Mouse (Mus musculus): ENCODE data around the gene Cep131.
A peak's percentile ranks its signal among the peaks of the same experiment; 100 is the strongest.

Gene Cep131

DNA sequence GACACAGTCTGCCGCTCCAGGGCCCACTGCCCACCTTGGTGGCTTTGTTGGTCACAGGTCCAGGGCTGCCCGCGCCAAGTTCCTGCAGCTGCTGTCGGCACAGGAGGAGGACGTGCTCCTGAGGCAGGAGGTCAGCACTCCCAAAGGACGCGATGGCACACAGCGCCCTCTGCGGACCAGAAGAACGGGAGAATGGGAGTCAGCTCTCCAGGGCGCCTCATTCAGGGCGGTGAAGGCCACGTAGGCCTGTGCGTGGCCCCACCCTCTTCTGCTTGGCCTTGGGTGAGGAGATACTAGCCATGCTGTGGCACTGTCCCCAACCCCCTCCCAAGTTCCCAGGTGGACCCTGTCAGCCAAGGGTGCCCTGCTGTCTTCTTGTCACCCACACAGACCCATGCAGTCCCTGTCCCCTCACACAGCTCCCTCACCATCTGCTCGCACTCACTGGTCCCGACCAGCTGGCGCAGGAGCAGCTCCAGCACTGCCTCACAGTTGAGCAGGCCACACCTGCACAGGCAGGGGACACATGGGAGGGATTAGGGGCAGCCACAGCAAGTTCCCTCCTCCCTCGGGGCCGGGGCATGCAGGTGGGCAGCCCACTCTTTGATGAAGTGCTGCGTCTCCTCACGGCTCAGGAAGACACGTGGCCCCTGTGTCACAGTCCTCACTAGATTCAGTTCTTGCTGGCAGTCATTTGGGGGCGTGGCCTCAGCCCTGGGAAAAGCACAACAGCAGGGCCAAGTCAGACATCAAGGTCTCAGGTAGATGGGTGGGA lies 6.4 kb upstream of the Cep131 start:
- DNase-seq: peak; percentile 69

DNA sequence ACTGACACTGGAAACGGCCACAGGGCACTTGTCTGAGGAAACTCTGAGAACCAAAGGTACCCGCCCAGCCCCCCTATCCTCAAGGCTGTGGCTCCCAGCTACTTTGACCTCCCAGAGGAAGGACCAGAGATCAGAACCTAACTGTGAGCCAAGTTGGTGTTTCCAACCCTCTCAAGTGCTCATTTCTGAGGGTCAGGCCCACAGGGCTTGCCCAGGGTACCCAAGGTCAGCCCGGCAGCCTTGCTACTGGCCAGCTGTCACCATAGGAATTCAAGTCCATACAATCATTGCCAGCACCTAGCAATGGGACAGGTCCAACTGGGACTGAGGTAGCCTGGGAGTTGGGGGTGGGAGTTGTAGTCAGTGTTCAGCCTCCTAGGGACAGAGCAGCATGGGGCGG lies 4.0 kb upstream of the Cep131 start:
- no peak for DNase-seq

DNA sequence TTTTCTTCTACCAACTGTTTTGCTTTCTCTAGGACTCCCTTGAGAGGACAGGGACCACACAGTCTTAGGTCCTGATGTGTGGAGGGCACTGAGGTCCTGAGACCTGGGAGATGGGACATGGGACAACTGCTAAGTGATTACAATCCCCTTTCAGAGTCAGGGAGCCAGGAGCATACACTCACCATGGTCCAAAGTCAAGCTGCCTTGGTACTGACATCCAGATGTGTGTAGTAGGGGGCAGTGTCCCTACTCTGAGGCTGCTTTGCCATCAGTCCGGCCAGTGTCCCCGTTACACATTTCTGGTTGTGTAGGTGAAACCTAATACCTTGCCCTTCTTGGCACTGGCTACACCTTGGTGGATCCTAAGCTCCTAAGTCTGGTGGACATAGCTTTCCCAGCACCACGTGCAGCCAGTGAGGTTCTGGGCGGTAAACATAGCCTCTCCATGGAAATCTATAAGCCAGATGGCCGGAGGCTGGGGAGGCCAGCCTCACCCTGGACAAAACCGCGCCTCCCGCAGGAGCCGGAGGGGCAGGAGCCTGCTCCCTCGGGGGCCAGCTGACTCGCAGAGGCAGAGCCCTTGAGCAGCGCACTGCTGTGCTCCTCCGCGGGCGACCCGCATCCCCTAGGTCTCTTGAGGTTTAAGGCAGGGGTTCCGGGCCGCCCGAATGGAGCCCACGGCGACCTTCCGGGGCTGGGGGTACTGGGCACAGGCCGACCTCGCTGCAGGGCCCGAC lies 568 bp downstream of the Cep131 start:
- DNase-seq: peak; percentile 67

DNA sequence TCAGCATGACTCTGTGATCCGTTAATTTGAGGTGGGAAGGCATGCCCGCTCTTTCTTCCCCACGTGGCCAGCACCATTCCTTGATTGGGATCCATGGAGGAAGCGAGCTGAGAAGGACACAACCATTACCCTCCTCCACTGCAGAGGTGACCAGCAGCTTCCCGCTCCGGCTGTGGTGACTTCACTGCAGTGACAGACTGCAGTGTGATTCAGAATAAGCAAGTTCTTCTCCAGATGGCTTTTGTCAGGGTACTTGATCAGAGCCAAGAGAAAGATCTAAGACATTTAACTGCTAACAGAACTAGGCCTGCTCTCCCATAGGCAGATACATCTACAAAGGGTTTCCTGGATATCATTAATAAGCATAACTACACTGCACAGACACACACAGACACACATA lies 6.3 kb downstream of the Cep131 start:
- no peak for DNase-seq

DNA sequence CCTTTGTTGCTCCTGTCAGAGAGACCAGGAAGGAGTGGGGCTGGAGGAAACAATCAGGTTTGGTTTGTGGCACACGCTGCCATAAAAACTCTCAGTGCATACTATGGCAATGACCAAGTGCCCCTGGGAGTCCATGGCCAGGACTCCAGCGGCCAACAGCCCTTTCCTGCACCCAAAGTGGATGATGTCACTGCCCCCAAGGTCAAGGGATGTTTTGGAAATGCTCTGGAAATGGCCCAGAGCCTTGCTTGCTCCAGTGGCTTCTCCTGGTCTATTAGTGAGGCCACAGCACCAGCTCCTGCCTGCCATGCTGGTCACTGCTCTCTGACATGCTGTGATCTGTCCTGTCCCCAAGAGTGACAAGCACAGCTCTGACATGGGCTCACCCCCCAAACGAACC lies 10.4 kb downstream of the Cep131 start:
- no peak for DNase-seq

DNA sequence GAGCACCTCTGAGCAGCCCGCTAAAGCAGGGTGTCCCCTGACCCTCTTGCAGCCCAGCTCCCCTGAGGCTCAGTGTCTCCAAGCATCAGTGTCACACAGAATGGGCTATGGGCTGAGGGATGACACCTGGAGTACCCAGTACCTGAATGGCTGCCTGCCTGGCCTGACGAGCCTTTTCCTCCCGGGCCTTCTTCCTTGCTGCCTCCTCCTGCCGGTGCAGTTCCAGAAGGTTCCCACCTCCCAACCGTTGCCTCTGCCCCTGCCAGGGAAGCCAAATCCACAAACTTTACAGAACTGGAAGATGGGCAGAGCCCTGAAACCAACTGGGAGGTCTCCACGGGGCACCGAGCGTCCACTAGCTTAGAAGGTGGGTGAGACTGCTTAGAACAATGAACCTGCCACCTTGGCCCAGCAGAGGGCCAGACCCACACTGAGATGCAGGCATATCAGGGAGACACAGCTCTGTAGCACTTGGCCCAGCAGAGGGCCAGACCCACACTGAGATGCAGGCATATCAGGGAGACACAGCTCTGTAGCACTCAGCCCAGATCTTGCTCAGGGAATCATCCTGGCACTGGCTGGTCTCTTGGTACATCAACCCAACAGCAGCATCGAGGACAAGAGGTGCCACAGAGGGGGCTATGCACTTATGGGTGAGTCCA lies 13.5 kb downstream of the Cep131 start:
- no peak for DNase-seq

DNA sequence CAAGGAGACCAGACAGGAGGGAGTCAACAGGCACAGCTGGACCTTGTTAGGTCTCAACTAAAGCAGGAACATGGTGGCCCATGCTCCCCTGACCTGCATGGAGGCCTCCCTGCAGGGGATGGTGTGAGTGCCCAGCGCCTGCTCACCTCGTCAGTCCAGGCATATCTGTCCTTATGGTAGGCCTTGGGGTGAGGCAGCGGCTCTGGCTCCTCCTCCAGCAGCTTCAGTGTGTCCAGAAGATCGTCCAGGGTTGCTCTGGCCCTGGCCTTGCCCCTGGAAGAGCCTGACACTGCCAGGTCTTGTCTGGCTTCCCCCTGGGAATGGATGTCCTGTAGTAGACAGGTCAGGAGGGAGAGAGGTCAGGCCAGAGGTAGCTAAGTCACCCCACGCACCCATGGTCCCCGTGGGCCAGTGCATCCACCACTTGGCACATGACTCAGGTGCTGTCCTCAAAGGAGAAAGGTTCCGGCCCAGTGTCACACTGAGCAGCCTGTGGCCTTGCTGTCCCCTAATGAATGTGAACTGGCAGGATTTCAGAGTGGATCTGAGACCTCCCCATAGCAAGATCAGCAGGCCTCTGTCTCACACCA lies 14.8 kb downstream of the Cep131 start:
- no peak for DNase-seq

DNA sequence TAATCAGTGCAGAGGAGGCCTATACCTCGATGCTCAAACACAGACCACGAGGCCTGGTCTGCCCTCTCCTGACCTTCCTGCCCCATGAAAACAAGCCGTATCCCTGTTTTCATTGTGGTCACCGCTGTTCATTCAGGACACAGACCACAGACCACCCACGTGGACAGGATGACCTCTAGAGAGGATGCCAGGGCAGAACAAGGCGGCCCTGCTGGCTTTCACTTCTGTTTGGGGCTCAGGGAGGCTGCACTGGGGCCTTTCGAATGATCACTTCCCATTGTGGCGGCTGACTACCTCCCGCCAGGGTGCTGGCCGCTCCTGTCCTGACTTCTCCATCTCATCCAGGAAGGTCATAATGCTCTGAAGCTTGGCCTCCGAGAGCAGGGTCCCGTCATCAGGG lies 15.6 kb downstream of the Cep131 start:
- DNase-seq: no peak

DNA sequence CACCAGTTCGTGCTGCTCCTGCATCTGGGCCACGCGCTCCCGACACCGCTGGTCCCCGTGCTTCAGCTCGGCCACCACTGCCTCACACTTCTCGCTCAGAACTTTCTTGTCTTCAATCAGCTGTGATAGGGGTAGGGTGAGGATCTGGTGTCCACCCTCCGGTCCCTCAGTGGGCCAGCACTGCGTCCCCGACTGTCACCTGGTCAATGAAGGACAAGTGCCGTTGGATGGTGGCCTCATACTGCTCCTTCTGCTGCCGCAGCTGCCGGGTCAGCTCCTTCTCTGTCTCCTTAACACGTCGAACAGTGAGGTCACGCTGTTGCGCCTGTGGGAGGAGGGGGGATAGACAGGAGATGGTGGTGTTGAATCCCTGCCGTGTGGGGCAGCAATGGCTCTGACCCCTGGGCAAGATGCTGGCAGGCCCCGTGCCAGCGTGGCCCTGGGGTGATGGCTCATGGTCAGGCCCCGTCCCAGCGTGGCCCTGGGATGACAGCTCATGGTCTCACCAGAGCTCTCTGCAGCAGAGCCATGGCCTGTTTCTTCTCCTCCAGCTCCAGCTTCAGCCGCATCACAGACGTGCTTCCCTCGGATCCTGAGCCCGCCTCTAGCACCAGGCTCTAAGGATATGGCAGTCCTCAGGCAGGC lies 16.2 kb downstream of the Cep131 start:
- no peak for DNase-seq

DNA sequence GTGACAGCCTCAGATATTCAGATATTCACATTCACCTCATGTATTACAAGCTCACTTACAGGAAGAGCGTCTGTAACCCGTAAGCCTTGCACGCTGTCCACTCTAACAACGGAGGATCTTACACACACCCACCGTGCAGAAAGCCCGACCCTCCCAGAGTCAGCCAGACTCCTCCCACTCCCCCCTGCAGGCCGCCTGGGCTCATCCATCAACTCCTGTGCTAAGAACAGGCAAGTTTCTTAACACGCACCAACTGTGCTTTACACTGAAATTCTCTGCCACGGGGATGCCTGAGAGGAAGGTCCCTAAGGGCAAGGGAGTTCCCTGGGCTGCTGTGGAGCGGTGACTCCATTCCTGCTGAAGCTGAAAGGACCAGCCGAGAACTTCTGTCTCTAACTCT lies 17.4 kb downstream of the Cep131 start:
- DNase-seq: no peak

DNA sequence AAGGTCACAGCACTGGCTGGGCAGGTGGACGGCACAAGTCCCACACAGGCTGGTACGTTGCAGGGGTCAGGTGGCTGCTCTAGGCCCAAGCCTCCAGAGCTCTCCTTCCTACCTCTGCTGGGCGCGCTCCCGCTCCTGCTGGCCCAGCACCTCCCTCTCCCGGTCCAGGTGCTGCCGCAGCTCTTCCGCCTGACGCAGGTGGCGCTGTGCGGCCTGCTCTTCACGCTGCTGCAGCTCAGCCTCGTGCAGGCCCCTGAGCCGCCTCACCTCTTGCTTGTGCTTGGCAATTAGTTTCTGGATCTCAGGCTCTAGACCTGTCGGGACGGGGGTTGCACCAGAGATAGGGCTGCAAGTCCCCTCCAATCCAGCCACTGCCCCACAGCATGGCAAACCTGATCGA lies 18.8 kb downstream of the Cep131 start:
- no peak for DNase-seq

DNA sequence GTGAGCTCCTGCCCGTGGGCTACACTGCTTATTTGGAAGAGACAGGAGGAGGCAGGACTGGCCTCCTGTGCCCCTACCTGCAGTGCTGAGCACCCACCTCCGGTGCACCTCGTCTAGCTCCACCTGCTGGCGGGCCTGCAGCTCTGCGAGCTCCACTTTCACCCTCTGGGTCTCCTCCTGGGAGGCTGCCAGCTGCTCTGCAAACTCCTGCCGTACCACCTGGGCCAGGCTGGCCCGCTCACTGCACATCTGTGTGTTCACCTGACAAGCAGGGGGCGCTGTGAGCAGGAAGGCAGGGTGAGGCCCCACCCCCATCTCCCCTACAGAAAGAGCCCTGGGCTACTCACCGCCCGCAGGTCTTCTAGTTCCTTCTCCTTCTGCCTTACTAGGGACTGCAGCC lies 21.3 kb downstream of the Cep131 start:
- peak; percentile 91 for DNase-seq

DNA sequence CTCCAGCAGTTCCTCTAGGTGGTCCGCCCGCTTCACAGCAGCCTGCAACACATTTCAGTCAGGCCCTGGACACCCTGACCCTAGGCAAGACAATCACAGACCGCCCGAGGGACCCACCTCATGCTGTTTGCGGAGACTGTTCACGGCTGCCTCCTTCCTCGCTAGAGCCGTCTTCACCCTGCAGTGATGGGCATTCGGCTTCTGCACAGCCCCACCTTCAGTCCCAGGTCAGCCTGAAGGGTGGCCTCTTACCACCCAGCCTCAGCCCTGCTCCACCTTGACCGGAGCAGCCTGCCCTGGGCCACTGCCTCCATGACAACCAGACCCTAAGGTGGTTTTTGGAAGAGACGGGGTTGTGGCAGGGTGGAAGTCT lies 22.0 kb downstream of the Cep131 start:
- DNase-seq: no peak

DNA sequence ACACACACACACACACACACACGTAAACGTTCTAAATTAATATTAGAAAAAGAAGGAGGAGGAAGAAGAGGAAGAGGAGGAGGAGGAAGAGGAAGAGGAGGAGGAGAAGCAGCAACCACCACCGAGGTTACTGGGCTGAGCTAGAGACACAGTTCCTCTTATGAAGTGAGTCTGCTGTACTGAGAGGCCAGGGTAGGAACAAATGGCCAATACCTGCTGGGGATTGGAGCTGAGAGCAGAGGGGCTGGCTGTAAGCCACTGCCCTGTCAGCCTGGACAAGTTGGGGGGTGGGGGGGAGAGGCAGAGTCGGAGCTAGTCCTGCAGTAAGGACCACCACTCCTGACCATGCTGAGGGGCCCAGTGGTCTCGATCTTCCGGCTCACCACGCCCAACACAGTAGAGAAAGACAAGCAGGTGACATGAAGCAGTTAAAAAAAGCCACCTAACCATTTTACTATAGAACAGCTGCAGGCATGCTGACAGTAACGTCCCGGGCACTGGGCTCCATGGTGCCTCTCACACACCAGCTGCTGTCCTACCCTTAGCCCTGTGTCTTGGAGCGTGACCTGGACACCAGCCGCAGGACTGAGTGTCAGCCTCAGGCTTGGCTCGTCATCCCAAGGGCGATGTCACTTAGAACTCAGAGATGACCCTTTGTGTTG lies 22.5 kb downstream of the Cep131 start:
- no peak for DNase-seq

DNA sequence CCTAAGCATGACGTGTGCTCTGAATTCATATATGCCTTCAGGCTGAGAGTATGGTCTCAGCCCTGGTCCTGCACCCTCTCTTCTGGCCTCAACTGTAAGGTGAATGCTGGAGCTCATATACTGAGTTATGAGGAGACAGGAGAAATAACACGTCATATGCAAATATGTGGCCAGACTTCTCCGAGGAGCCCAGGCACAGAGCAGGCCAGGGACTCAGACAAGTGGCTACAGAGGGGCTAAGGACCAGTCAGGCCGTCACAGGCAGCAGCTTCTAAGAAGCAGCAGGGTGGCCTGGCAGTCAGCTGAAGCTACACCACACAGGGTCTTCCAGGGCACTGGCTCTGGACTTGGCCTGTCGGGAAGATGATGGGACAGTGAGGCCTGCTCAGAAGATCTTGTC lies 23.3 kb downstream of the Cep131 start:
- no peak for DNase-seq

DNA sequence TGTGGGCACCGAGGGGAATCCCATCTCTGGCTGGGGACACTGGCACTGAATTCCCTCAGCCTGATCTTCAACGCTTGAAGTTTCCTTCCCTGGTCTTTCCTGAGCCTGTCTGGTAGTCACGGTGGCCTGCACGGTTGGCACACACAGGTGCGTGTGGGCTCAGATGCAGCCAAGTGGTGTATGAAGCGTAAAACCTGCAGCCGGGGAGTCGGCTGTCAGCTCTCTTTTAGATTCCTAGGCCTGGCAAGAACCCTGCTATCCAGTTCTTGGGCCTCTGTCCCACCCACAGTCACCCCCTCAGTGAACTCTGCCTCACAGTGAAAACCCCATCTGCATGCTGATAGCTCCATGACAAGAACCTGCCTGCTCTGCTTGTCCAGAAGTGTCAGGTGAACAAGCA lies 26.0 kb downstream of the Cep131 start:
- DNase-seq: no peak

DNA sequence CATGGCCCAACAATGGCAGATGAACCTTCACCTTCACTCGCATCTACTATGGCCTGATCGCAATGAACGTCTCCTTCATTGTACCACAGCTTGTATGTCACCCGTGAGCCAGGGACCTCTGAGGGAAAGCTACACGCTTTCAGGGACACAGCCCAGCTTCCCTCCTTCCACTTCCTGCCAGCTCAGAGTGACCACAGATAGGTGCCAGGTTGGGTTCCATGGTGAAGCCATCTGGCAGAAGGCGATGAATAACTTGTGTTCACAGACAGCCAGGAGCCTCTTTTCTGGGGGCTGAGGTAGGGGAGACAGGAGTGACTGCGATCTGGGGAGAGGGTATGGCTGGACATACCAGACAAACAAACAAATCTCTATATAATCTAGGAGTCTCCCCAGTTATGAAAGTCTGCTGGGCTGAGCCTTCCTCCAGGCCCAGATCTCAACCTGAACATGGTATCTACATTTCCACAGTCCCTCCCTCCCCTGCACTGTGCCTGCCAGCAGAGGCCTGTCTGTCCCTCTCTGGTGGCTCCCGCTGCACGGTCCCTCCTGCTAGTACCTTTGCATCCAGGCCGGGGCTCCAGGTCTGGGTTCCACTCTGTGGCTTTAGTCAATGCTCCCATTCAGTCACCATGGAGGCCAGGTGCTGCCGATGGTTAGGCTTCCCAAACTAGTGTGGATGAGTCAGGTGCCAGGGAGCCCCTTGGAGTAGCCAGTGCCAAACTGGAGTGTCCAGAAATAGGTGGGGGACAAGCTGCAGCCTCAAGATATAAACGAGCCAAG lies 30.5 kb downstream of the Cep131 start:
- no peak for DNase-seq

DNA sequence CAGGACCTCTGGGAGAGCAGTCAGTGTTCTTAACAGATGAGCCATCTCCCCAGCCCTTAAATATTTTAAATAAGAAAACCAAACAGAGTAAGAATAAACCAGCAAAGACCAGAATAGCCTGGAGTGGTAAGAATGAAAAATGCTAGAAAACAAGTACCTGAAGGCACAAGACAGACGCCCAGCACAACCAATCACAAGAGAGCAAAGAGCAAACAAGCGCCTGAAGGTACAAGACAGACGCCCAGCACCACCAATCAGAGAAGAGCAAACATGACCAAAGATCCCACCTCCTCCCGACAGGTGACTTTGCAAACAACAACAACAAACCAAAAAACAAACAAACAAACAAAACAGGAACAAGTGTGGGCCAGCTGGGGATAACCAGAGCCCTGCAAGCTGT lies 32.8 kb downstream of the Cep131 start:
- no peak for DNase-seq

DNA sequence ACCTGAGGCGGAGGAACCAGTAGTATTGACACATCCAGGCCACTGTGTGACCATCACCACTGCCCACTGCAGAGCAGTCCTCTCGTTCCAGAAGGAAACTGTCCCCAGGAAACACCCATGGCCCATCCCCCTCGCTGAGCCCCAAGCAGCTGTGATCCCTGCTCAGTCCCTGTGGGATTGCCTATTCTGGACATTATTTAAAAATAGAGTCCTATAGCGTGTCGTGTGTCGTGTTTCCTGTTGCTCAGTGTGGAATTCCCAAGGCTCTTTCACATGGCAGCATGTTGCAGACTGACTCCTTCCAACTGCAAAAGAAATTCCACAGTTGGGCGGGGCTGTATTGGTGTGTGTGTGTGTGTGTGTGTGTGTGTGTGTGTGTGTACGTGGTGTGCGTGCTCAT lies 34.4 kb downstream of the Cep131 start:
- no peak for DNase-seq

DNA sequence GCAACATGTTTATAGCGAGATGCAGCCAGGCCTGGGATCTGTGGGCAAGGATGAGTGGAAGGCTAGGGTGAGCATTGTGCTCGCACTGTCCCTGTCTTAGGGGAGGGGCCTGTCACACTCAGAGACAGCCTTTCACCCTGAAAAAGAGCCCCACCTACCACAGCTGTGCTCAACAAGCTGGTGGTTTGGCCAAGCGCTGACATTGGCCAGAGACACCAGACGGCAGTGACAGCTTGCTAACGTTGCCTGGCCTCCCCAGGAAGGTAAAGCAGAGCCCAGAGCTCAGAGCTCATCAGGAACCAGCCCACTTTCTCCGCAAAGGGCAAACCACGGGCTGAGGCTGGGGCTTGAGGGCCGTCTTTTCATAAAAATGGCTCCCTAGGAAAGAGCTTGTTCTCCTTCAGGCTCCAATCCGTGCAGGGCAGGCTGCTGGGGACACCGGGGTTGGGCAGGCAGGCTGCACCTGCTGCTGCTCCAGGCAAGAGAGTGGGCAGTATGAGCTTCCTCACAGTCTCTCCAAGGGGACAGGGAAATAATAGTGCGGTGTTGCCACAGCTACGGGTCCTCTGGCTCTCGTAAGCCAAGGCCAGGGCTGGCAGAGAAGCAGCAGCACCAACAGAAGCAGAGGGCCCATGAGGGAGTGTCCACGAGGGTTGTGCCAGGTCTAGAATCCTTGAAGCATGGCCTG lies 35.4 kb downstream of the Cep131 start:
- no peak for DNase-seq

DNA sequence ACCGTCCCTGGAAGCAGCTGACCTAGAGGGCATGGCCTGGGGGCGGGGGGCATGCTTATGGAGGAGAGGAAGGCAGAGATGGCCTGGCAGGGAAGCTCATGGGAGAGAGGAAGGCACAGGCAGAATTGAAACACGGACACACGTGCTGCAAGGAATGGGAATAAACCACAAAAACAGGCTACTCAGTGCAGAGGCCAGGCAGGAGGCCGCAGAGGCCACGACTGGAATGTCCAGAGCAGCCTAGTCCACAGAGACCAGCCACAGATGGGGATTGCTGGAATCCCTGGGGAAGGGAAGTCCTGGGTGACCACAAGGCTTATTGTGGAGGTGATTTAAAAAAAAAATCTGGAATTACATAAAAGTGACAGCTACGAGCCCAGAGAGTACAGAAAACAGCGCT lies 37.6 kb downstream of the Cep131 start:
- DNase-seq: no peak

DNA sequence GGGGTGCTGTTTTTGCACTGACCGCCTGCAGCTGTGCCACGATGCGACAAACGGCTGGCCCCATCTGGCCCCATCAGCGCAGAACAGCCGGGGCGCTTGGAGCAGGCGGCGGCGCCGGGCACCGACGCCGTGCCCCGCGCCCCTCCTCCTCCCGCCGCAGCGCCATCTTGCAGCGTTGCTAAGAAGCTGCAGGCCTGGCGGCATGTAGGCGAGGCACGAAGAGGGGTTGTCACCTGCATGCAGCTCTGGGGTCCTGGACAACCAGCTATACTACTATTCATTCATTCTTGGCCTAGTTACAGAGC lies 38.4 kb downstream of the Cep131 start:
- DNase-seq: peak; percentile 72

Measured in thymus, postnatal 4 days (tissue).